Mouse (Mus musculus) cerebellum, adult 9-10 months (tissue): Measurements from ENCODE around the gene Cbfa2t2.
"Not testable (repeated sequence)": the region's sequence is repeated elsewhere in the genome, so short reads cannot be mapped to it uniquely, and the experiment has no call there.

ENCODE experiments used
- DNase-seq: peaks from one replicate; pipeline ENCODE4 v3.0.0; 2022

The Cbfa2t2 gene

DNA sequence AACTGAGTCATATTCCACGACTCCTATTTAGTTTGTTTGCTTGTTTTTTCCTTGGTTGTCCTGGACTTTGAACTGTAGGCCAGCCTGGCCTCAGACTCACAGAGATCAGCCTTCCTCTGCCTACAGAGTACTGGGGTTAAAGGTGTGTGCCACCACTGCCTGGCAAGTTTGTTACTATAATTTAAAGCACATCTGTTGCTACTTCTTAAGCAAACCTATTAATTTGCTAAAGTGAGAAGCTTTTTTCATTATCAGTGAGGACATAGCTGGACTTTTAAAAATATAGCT lies 38.7 kb downstream of the Cbfa2t2 start:
- DNase-seq: no peak

DNA sequence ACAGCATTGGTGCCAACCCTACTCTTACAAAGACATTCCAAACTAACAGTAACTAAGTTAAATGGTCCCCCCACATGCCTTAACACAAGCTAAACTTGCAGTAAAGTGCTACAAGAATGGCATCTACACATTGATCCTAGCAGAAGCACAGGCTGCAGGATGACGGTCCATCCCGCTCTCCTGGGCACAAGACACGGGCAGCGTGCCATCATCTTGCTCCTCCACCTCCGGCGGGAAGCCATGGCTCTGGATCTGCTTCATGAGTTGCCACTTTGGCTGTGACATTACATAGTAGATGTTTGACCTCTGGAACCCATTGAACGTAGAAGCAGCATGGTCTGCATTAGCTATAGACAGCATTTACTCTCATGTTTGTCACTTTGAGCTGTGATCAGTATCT lies 39.6 kb downstream of the Cbfa2t2 start:
- no peak for DNase-seq

DNA sequence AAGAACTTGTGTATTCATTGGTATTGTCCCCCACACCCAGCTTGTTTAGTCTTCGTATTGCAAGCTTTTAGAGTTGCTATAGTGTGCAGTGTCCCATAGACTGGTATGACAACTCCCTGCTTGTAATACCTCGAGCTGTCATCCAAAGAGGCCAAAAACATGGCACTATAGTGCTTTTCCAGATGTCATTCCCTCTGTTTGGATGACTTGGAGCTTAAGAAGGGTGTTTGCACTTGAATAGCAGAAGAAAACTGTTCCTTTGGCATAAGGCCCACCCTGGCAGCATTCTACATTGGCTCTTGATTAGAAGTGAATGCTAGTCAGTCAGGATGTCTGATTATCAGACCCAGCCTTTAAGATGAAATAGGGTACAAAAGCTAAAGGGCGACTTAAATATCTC lies 40.7 kb downstream of the Cbfa2t2 start:
- DNase-seq: no peak

- peak; percentile 49 for DNase-seq
Measured at GRCm38 (mm10) chr2:154491788-154492187, 55.5 kb downstream of the Cbfa2t2 start.

GRCm38 (mm10) chr2:154493559-154493958 lies 57.3 kb downstream of the Cbfa2t2 start:
- not testable (repeated sequence) for DNase-seq

DNA sequence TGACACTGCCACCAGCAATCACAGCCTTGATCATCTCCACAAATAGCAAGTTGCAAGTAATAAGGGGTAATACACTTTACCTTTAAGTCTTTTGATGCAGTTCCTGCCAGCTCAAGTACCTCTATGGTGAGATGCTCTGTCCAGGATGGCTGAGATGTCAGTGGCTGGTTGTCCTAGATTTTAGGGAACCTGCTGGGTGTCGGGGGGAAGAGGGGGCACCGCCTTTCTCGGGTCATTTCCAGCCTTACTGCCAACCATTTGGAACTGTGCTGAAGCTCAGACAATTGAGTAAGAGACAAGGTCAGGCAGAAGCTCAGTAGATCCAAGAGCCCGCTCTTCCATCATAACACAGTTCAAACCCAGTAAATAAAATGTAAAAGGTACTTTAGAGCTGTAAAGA lies 58.7 kb downstream of the Cbfa2t2 start:
- peak; percentile 59 for DNase-seq

DNA sequence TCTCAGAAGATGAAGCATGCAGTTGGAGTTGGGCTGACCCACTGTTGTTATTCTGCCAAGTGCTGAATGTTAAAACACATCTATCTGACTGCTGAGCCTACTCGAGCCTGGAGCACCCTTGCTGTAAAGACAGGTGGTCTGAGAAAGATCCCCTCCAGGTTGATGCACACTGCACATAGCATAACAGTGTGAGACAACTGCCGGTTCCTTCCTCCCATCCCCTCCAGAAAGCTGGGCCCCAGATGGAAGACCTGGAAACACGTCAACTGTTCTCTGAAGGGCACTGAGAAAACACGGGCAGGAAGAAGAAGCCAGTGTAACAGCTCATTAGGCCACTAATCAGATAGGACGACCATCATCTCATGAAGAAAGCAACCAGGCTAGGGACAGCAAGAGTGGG lies 62.3 kb downstream of the Cbfa2t2 start:
- peak; percentile 76 for DNase-seq

DNA sequence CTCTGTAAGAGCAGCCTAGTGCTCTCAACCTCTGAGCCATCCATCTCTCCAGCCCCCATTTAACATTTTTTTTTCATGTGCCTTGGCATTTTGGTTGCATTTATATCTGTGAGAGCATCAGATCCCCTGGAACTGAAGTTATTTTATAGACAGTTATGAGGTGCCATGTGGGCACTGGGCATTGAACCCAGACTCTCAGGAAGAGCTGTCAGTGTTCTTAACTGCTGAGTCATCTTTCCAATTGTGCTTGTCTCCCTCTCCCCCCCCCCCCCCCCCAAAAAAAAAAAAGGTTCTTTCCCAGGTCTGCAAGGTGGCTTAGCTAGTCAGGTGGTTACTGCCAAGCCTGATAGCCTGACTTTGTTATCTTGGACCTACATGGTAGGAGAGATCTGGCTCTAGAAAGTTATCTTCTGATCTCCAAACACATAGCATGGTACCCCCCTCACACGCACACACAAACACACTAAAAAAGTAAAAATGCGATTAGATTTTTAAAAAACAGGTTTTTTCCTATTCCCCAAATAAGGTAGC lies 63.5 kb downstream of the Cbfa2t2 start:
- DNase-seq: no peak

DNA sequence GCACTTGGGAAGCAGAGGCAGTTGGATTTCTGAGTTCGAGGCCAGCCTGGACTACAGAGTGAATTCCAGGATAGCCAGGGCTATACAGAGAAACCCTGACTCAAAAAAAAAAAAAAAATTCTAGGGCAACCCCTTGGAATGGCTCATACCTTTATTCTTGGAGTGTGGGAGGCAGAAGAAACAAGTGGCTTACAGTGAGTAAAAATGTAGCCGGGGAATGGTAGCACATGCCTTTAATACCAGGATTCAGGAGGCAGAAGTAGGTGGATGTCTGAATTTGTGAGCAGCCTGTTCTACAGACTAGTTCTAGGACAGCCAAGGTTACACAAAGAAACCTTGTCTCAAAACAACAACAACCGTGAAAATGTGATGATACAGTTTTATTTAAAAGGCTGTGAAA lies 64.5 kb downstream of the Cbfa2t2 start:
- DNase-seq: no peak

DNA sequence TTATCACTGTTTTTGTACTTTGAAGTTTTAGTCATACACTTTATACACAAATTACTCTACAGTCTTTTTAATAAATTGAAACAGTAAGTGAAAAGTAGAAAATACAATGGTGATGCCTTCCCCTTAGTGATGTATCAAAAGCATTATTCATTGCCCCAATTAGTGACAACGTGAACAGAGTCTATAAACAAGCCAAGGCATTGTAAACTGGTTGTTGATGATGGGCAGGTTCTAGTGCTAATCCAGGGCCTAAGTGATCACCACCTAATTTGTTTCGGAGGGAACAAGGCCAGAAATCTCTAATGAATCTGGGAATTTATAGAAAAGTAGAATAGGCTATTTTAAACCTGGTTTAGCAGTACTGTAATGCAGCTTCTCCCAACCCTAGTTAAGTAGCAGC lies 70.8 kb downstream of the Cbfa2t2 start:
- DNase-seq: no peak

DNA sequence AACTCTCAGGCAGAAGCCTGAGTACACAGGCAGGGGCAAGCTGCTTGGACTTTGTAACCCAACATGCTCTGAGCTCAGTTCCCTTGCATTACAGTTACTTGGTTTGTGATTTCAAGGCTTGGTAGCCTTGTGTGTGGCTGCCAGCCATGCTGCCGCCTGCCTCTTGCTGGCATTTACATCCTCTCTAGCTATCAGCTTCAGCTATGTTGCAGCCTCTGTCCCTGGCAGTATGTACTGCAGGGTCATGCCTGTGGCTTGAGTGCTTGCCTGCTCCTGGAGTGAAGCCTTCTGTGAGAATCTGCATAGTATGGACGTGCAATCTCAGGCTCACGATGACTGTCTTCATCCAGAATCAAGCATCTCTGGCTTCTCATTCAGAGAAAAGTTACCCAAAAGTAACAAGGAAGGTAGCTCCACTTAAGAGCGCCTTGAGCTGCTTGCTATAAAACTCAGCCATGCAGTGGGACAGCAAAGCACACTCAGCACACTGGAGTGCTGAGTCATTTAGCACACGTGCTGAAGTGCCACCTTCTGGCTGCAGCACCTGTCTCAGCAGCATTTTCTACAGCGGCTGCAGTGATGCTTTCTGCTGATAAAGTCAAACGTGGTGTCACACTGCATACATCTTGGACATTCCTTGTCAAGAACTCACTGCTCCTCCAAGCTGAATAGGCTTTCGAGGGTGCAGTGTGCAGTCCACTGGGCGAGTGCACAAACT lies 71.4 kb downstream of the Cbfa2t2 start:
- peak; percentile 68 for DNase-seq

GRCm38 (mm10) chr2:154508450-154508849 lies 72.2 kb downstream of the Cbfa2t2 start:
- no peak for DNase-seq

DNA sequence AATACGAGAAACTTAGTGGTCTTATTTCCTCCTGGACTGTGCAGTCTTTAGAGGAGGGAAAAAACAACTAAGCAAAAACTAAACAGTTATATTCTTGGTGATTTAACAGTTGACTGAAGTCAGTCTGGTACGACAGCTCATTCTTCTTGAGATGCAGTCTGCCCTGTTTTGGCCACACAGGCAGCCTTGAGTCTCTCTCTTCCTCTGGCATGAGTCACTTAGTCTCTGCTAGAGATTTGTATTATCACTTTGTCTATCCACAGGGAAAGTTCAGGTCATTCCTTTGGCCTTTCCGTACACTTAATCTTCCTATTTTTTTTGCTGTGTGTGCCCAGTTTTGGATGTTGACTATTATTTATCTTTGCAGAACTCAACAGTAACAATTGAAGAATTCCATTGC lies 73.9 kb downstream of the Cbfa2t2 start:
- no peak for DNase-seq

DNA sequence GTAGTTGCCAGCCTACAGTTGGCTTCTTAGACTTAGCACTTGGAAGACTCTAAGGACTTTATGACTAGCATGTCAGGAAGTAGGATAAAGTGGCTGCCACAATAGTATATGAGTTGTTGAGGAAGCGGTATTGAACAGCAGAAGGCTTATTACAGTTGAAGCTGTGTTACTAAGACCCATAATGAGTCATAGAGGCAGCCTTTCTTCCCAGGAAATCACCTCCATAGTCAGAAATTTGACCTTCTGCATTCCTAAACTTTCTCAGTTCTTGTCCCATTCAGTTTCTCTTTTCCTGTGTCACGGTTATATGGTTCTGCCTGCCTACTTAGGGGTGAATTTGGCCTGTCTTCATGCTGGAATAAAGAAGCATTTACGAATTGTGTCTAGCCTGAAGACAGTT lies 80.7 kb downstream of the Cbfa2t2 start:
- no peak for DNase-seq

DNA sequence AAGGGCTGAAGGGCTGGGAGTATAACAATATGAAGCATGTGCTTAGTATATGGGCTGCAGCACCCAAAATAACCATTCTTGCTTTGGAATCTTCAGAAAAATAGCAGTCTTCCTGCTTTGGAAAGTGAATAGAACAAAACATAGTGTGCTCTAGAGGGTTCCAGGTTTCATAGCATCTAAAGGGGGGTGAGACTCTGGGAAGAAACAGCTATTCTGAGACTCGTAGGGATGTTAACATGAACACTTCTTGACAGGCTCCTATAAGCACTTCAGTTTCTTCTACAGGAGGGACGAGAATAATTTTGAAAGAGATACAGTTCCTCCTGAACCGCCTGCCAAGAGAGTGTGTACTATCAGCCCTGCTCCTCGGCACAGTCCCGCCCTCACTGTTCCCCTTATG lies 81.1 kb downstream of the Cbfa2t2 start:
- no peak for DNase-seq

GRCm38 (mm10) chr2:154521449-154521848 lies 85.2 kb downstream of the Cbfa2t2 start:
- no peak for DNase-seq

DNA sequence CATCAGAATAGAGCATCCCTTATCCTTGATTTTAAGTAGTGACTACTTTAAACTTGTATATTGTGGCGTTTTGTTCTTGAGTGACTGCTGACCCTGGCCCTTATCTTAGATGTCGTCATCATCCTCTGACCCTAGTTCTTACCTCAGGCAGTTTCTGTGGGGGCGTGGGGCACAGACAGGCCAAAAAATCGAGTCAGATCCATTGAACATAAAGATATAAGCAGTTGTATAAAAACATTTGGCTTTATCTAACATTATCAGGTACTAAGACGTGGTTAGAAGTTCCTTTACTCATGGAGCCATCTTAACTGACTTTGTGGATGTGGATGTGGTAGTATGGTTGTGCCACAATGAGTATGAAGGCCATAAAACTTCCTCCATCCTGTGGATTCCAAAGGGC lies 86.1 kb downstream of the Cbfa2t2 start:
- DNase-seq: no peak

GRCm38 (mm10) chr2:154525285-154525684 lies 89.0 kb downstream of the Cbfa2t2 start:
- no peak for DNase-seq

- no peak for DNase-seq
Measured at GRCm38 (mm10) chr2:154526531-154526930, 90.2 kb downstream of the Cbfa2t2 start.

DNA sequence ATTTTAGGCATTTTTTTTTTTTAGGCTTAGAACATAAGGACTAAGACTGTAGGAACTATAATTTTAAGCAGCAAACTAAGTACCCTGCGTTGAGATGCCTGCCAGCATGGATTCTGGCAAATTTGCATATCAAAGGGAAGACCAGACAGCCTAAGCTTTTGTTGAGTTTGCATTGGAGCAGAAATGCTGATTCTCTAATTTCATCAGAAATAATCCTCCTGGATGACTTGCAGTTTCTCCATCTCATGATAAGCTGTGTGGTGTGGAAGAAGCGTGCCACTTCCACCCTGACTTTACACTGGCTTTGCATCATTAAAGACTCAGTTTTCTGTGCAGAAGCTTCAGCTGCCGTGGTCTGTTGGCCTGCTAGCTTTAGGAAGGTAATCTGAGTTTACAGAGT lies 96.6 kb downstream of the Cbfa2t2 start:
- DNase-seq: no peak

- DNase-seq: no peak
Measured at GRCm38 (mm10) chr2:154534704-154535270, 98.5 kb downstream of the Cbfa2t2 start.

DNA sequence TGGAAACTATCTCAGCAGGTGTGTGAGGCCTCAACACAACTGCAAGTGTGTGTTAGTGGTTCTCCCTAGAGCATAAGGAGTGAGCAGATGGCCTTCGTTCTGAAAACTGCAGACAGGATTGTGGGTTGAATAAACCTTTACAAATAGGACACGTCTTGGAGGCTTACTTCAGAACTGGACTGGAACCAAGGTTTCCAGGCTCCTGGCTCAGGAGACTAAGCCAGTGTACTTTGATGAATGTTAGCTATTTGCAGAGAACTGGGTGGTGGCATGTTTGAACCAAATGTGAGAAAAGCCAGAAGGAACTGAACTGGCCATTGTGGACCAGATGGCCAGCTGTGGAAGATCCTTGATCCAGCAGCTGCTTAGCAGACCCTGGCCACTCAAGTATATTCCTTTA lies 102.0 kb downstream of the Cbfa2t2 start:
- peak; percentile 68 for DNase-seq

- no peak for DNase-seq
Measured at GRCm38 (mm10) chr2:154538710-154539109, 102.4 kb downstream of the Cbfa2t2 start.

DNA sequence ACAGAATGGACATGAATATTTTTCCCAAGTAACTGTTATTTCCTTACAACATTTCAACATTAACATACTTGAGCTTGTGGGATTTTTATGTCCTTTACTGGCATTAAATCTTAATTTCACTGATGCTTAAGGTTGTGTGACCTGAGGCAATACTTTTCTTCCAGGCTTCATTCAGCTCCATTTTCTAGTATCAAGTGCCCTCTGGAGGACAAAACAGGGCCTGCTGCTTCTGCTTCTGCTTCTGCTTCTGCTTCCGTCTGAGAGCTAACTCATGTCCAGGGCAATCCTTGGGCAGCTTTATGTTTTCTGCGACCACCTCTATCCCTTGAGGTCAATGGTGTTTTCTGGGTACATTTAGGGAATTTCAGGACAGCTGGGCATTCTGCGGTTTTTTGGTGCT lies 103.4 kb downstream of the Cbfa2t2 start:
- DNase-seq: peak; percentile 56

- DNase-seq: peak; percentile 33
Measured at GRCm38 (mm10) chr2:154541630-154542029, 105.3 kb downstream of the Cbfa2t2 start.
